Mouse (Mus musculus) central nervous system, embryonic 18 days (tissue): ENCODE measurements around the gene Cdc26. TPM values are rescaled to one million over a fixed set of nuclear protein-coding genes. Genes with fewer than 3 reads are reported as not detected.

Experiments
- polyA plus RNA-seq: library from polyadenylated mRNA; depleted of rRNA; stranded (reverse); fragments of >200 nt; gene quantifications from 2 replicates; pipeline ENCODE4 v1.2.3, GENCODE M21; 2012; rRNA removed

The Cdc26 gene
- polyA plus RNA-seq, result 81.5 and 86.7 TPM in 2 replicates

DNA sequence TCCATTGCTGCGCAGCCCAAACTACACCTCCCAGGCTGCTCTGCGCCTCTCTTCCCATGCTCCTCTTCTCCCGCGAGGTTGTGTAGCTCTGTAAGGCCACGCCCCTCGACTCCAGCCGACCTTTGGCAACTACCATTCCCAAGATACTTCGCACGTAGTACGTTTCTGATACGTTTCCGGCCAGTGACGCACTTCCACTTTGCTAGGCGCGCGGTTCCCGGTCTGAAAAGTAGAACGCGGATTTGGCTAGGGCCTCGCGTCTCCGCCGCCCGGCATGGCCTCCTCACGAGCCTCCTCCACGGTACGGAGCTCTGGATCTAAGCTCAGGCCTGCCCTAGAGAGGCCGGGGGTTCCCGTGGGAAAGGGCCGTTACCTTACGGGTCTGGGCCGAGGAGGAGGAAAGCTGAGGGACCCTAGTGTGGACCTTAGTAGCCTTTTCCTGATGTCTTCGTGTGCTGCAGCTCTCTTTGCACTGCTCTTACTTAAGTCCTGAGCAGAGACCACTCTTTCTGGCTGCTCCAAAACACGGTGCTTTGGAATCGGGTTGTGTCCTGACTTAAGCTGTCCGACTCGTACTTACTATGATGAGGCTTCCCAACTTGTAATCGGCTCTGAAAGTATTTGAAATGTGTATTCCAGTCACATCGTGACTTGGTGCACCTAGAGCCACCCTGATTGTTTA is at the start of gene Cdc26, which contains the start of gene Prpf4:
TSS of gene Cdc26 (minus strand) at position 42 of the 682 bp plus-strand sequence.
TSS of gene Prpf4 (plus strand) at position 197 of the 682 bp plus-strand sequence.

DNA sequence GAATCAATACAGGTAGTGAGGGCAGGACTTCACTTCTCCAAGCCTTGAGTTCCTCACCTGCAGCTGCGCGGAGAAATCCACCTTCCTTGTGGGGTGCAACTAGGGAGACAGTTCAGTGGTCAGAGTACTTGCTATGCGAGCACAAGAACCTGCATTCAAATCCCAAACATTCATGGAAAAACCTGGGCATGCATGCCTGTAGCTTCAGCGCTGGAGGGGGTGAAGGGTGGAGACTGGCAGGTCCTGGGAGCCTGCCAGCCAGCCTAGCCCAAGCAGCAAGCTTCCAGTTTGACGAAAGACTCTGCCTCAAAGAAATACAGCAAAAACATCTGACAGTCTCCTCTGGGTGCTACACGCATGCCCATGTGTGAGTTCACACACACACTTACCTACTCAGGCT is 26.6 kb upstream of the Cdc26 start, which contains the start of gene Rnf183:
TSS of gene Rnf183 (minus strand) at position 172 of the 400 bp plus-strand sequence.

DNA sequence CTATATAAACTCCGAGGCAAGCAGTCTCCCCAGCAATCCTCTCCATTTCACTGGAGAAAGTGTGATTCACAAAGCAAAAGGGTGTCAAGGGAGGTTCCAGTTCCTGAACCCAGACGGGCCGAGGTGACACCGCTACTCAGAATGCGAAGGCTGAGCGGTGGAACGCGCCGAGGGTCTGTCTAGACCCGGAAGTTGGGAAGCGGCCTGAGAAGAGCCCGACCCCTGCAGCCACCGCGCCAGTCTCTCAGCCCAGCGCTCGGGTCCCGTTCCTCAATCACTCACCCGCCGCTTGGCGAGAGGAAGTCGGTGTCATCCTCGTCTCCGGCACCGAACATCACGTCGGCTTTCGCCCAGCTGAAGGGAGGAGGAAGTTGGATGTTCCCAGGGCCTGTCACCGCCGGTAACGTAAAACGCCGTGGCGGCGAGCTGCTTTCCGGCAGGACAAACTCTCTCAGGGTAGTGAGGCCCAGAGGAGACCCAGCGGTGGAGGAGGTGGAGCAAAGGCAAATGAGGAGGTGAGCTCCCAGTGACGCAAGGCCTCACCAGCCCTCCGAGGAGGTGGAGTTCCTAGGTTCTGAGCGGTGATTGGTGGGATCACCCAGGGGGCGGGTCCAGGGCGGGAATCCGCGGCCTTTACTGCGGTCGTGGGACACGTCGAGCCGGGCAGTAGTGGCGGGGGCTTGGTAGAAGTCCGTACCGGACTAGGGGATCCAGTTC is 48.2 kb downstream of the Cdc26 start, which contains the start of the genes Fkbp15 and Slc31a1:
TSS of gene Fkbp15 (minus strand) at position 461 of the 717 bp plus-strand sequence.
TSS of gene Slc31a1 (plus strand) at position 640 of the 717 bp plus-strand sequence.

Other genes starting within 250 kb of the Cdc26 start
- 15.2 and 15.3 TPM in 2 replicates for gene Zfp37, start 177.6 kb downstream of the Cdc26 start, polyA plus RNA-seq
- gene Slc31a2, start 146.1 kb downstream of the Cdc26 start, polyA plus RNA-seq, result 16.0 and 16.7 TPM in 2 replicates
- 20.4 and 21.0 TPM in 2 replicates for gene Fkbp15, start 48.1 kb downstream of the Cdc26 start, polyA plus RNA-seq
- gene Slc31a1, start 47.9 kb downstream of the Cdc26 start, polyA plus RNA-seq, result 28.4 and 32.3 TPM in 2 replicates
- gene Prpf4, start 155 bp upstream of the Cdc26 start, polyA plus RNA-seq, result 21.0 and 21.3 TPM in 2 replicates
- gene Rnf183, start 26.6 kb upstream of the Cdc26 start, polyA plus RNA-seq, result 0.71 and 0.98 TPM in 2 replicates
- 11.2 and 11.9 TPM in 2 replicates for gene Wdr31, start 62.3 kb upstream of the Cdc26 start, polyA plus RNA-seq
- gene Bspry, start 71.4 kb upstream of the Cdc26 start, polyA plus RNA-seq, result 0.89 and 0.91 TPM in 2 replicates
- gene Hdhd3, start 94.8 kb upstream of the Cdc26 start, polyA plus RNA-seq, result 5.5 and 5.7 TPM in 2 replicates
- 39.6 and 50.1 TPM in 2 replicates for gene Alad, start 111.3 kb upstream of the Cdc26 start, polyA plus RNA-seq
- gene Pole3, start 116.4 kb upstream of the Cdc26 start, polyA plus RNA-seq, result 42.2 and 44.0 TPM in 2 replicates
- gene 4933430I17Rik, start 116.7 kb upstream of the Cdc26 start, polyA plus RNA-seq, result 0.66 and 0.76 TPM in 2 replicates
- 51.0 and 58.9 TPM in 2 replicates for gene Rgs3, start 151.2 kb upstream of the Cdc26 start, polyA plus RNA-seq